Mouse (Mus musculus) heart, embryonic 11.5 days (tissue): ENCODE results near the gene Sox14. TPM values are rescaled to one million over a fixed set of nuclear protein-coding genes. Genes with fewer than 3 reads are reported as not detected.

Experiments used
- ATAC-seq: fragments of 200-750 bp; cut with Nextera tagmentation; replicated peaks from 2 replicates; pipeline ENCODE4 v1.8.0; 2017; ENCODE audit warnings: moderate library complexity; ENCODE audit not compliant: insufficient number of reproducible peaks, low FRiP score, low TSS enrichment
- H3K27ac ChIP-seq: fragments of 300-500 bp; sonication (generic); 2 replicates; pipeline ENCODE4 v1.5.1; 2014; ENCODE audit warnings: mild to moderate bottlenecking, low read depth, low read length
- H3K27me3 ChIP-seq: fragments of 300-500 bp; sonication (generic); 2 replicates; pipeline ENCODE4 v1.6.1; 2014; ENCODE audit warnings: mild to moderate bottlenecking, low read length, mixed read lengths; ENCODE audit not compliant: control insufficient read depth, insufficient read depth
- H3K36me3 ChIP-seq: fragments of 300-500 bp; sonication (generic); 2 replicates; pipeline ENCODE4 v1.6.1; 2014; ENCODE audit warnings: mild to moderate bottlenecking, low read length, moderate library complexity, mixed read lengths; ENCODE audit not compliant: control insufficient read depth, insufficient read depth
- H3K4me1 ChIP-seq: fragments of 300-500 bp; sonication (generic); 2 replicates; pipeline ENCODE4 v1.6.1; 2014; ENCODE audit warnings: low read length; ENCODE audit not compliant: control insufficient read depth, insufficient read depth
- H3K4me2 ChIP-seq: fragments of 300-500 bp; sonication (generic); 2 replicates; pipeline ENCODE4 v1.6.1; 2014; ENCODE audit warnings: mild to moderate bottlenecking, moderate library complexity
- H3K4me3 ChIP-seq: fragments of 300-500 bp; sonication (generic); 2 replicates; pipeline ENCODE4 v1.5.1; 2014; ENCODE audit warnings: low read depth, low read length
- H3K9ac ChIP-seq: fragments of 300-500 bp; sonication (generic); 2 replicates; pipeline ENCODE4 v1.6.1; 2014; ENCODE audit warnings: mild to moderate bottlenecking, low read depth, low read length, moderate library complexity
- H3K9me3 ChIP-seq: fragments of 300-500 bp; sonication (generic); replicated peaks from 2 replicates; pipeline ENCODE4 v1.6.1; 2016; ENCODE audit warnings: low read length; ENCODE audit not compliant: control insufficient read depth
- WGBS: fragments of 180-500 bp; shearing (Covaris S2); extraction: QIAGEN DNeasy Blood & Tissue Kit; methylation state at CpG from one replicate; pipeline ENCODE4 v1.1.7; 2014; ENCODE audit not compliant: insufficient replicate concordance; 5-methylcytosine and 5-hydroxymethylcytosine counted together
- polyA plus RNA-seq: library from polyadenylated mRNA; unstranded; fragments of >200 nt; fragmentation: Nextera tagmentation; extraction: Ambion mirVana; gene quantifications from 2 replicates; pipeline ENCODE4 v1.2.1, GENCODE M21; 2014

Gene Sox14
- polyA plus RNA-seq, 1 experiment from 2014 or later = not detected

- Histone ChIP-seq H3K4me2 (no peak overlapping the region), H3K4me3 (no peak overlapping the region), H3K27me3 (peaks cover 95% of the 10 kb centered on the region), H3K9ac (no peak overlapping the region), H3K4me1 (0 out of 2 replicates have a peak, but pooled peaks cover 3% of the 10 kb centered on the region), H3K36me3 (no peaks in the 10 kb centered on the region), H3K27ac (no peak overlapping the region), H3K9me3 (no peaks in the 10 kb centered on the region)
- ATAC-seq = no peak
- WGBS = 1% methylated on average over 31 of the region's 31 CpGs
Measured at GRCm38 (mm10) chr9:99872204-99873115, 3.5 kb downstream of the Sox14 start.

- Histone ChIP-seq H3K4me2 (peak overlapping the region; percentile 33; the same call in 1 of the 2 replicates), H3K9ac (no peak overlapping the region), H3K27me3 (peaks cover 94% of the 10 kb centered on the region), H3K4me1 (0 out of 2 replicates have a peak, but pooled peaks cover 3% of the 10 kb centered on the region), H3K36me3 (no peaks in the 10 kb centered on the region), H3K27ac (no peak overlapping the region), H3K9me3 (no peaks in the 10 kb centered on the region), H3K4me3 (no peak overlapping the region)
- under 1% methylated on average over 34 of the region's 34 CpGs for WGBS
- no peak for ATAC-seq
Measured at GRCm38 (mm10) chr9:99871556-99872203, 4.3 kb downstream of the Sox14 start.

DNA sequence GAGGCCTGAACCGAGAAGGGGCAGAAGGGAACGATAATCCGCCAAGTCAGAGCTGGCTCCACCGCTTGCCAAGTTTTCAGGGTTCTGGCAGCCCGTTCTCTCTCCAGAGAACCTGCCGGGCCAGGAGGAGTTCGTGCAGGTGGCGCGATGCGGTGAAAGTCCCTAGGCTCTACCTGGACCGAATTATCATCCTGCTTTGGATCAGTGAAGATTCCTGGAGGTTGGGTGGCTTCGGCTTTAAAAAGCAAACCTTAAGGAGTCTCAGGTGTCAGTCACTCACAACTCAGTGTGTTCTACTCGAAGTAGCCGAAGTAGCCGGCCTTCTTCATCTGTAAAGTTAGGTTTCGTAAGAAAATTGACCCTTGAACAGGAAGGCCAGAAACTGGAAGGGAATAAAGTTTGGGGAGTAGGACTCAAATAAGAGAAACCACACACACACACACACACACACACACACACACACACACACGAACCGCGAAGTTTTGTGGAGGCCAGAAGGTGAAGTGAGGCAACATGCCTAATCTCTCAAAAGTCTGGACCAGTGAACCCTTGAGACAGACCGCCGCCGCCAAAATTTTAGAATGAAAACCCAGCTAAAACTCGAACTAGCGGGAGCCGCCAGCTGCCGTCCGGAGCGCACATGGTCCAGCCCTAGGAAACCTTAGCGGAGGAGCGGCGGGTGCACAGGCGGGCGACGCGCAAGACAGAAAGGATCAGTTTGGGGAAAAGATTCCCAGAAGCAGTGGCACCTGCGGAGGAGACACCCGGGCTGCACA, 5.0 kb downstream of the Sox14 start:
- peak overlapping the region; percentile 33; the same call in 1 of the 2 replicates for H3K4me2 ChIP-seq

DNA sequence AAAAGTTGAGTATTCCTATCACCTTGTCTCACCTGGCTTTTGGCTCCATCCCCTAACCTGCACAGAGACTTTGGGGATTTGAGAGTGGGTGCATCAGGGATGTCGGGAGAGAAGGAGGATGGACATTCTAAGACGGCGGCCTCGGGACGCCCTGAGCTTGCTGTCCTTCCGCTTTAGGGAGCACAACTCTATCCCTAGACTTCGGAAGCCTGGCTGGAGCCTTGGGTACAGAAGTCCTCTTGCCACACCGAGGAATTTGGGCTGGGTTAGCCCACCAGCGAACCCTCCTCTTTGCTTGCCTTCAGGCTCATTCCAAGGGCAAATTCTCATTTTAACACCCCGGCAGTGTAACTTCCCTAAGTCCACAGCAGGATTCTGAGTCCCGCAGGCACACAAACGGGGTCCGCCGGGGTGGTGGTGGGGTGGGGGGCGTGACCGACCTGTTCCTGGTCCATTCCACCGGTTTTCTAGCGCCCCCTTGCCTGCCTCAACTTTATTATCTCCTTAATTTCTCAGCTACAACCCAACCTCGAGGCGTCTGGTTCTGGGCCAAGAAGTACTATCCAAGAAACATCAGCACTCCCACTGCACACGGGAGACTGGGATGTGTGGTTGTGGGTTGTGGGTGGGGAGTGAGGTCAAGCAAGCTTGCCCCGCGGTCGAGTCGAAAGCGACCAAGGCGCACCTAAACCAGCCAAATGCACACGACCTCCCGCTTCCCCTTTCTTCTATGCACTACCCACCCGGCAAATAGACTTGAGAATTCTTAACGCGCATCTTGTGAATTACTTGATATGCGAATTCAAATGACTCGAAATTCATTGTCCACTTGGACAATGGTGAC, 5.8 kb downstream of the Sox14 start:
- no peaks in the 10 kb centered on the region for H3K36me3 ChIP-seq
- ATAC-seq = no peak
- 0 out of 2 replicates have a peak, but pooled peaks cover 3% of the 10 kb centered on the region for H3K4me1 ChIP-seq
- no peak overlapping the region for H3K9ac ChIP-seq
- no peak overlapping the region for H3K4me3 ChIP-seq
- 1% methylated on average over 34 of the region's 34 CpGs for WGBS
- H3K27ac ChIP-seq = no peak overlapping the region
- peaks cover 94% of the 10 kb centered on the region for H3K27me3 ChIP-seq
- no peaks in the 10 kb centered on the region for H3K9me3 ChIP-seq
- H3K4me2 ChIP-seq = no peak overlapping the region

More for the DNA sequence above, 5.0 kb downstream of the Sox14 start:
- no peak; the same call in 1 of the 2 replicates for ATAC-seq
- Histone ChIP-seq H3K36me3 (no peaks in the 10 kb centered on the region), H3K9me3 (no peaks in the 10 kb centered on the region), H3K4me3 (no peak overlapping the region), H3K27me3 (peaks cover 94% of the 10 kb centered on the region), H3K4me1 (0 out of 2 replicates have a peak, but pooled peaks cover 3% of the 10 kb centered on the region), H3K9ac (no peak overlapping the region), H3K27ac (no peak overlapping the region)
- WGBS = 2% methylated on average over 37 of the region's 37 CpGs

- 0 out of 2 replicates have a peak, but pooled peaks cover 3% of the 10 kb centered on the region for H3K4me1 ChIP-seq
- ATAC-seq = no peak
- no peak overlapping the region for H3K9ac ChIP-seq
- peaks cover 91% of the 10 kb centered on the region for H3K27me3 ChIP-seq
- no peak overlapping the region for H3K27ac ChIP-seq
- no peaks in the 10 kb centered on the region for H3K9me3 ChIP-seq
- WGBS = under 1% methylated on average over 27 of the region's 29 CpGs
- H3K4me2 ChIP-seq = peak overlapping the region; percentile 51
- H3K36me3 ChIP-seq = no peaks in the 10 kb centered on the region
- peak overlapping the region; percentile 30 for H3K4me3 ChIP-seq
Measured at GRCm38 (mm10) chr9:99869275-99869674, 6.7 kb downstream of the Sox14 start.

DNA sequence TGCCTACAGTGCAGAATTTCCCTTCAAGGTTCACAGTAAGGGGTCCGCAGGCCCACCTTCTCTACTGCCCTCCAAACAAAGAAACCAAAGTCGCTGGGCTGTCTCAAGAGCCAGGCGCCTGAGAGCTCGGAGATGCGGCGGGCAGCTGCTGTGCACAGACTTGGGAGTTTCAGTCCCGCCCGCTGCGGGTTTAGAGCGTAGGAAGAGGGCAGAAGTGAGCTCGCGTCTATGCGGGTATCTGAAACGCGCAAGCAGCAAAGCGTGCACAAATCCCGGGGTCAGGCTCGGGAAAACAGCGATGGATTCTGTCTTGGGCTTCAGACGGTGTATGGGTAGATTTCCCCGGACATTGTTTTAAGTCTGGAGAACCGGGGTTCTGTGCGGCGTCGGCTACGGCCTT, 7.4 kb downstream of the Sox14 start:
- H3K4me3 ChIP-seq = peak overlapping the region; percentile 30
- H3K9ac ChIP-seq = no peak overlapping the region
- no peaks in the 10 kb centered on the region for H3K9me3 ChIP-seq
- 0 out of 2 replicates have a peak, but pooled peaks cover 3% of the 10 kb centered on the region for H3K4me1 ChIP-seq
- H3K36me3 ChIP-seq = no peaks in the 10 kb centered on the region
- no peak overlapping the region for H3K27ac ChIP-seq
- WGBS = under 1% methylated on average over 26 of the region's 26 CpGs
- peaks cover 90% of the 10 kb centered on the region for H3K27me3 ChIP-seq
- no peak for ATAC-seq
- peak overlapping the region; percentile 51 for H3K4me2 ChIP-seq

GRCm38 (mm10) chr9:99868054-99868453, 7.9 kb downstream of the Sox14 start:
- no peak overlapping the region for H3K9ac ChIP-seq
- H3K27ac ChIP-seq = no peak overlapping the region
- no peak for ATAC-seq
- no peaks in the 10 kb centered on the region for H3K9me3 ChIP-seq
- H3K4me1 ChIP-seq = 0 out of 2 replicates have a peak, but pooled peaks cover 3% of the 10 kb centered on the region
- H3K27me3 ChIP-seq = peaks cover 85% of the 10 kb centered on the region
- no peak overlapping the region for H3K4me3 ChIP-seq
- 3% methylated on average over 11 of the region's 11 CpGs for WGBS
- no peak overlapping the region; the same call in 1 of the 2 replicates for H3K4me2 ChIP-seq
- no peaks in the 10 kb centered on the region for H3K36me3 ChIP-seq
